Mouse (Mus musculus): ENCODE results near the gene Cyp11a1.

Cyp11a1 gene

DNA sequence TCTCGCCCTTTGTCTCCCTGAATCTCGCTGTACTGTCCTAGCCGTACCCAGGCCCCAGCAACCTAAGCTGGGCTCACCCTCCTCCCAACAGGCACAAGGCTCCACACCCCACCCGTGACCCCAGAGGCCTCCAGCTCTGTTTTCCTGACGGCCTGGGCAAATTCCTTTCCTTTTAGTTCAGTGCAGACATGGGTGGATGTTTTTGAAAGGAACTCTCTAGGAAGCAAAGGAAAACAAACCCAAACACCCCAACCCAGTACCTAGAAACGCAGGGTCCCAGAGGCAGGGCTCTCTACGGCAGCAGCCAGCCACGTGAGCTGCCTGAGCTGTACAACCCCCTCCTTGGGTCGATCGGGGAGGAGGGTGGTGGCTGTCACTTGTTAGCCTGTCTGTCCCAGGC is 36.2 kb downstream of the Cyp11a1 start:
- no peak for DNase-seq (ENCODE audit: extremely low spot score, low spot score)

DNA sequence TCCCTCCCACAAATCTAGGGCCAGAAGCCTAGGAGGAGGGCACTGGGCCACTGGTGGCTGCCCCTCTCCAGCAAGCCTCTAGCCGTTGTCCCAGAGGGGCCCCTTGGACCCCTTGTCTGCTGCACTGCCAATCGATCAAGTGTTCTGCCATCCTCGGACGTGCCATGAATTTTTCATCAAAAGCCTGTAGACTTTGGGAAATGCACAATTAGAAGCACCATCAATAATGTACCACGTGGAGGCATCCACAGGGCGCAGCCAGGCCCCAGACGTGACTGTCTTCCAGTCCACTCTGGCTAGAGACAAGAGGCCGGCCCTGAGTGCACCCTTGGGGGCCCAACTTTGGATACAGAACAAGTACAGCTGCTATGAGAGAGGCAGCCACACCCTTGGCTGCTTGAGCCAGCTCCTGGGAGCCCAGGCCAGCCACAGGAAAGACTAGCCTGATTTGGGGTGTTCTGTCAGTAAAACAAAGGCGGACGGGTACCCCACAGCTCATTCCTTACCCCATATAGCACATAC is 37.3 kb downstream of the Cyp11a1 start:
- DNase-seq (ENCODE audit: extremely low spot score, low spot score), result no peak

DNA sequence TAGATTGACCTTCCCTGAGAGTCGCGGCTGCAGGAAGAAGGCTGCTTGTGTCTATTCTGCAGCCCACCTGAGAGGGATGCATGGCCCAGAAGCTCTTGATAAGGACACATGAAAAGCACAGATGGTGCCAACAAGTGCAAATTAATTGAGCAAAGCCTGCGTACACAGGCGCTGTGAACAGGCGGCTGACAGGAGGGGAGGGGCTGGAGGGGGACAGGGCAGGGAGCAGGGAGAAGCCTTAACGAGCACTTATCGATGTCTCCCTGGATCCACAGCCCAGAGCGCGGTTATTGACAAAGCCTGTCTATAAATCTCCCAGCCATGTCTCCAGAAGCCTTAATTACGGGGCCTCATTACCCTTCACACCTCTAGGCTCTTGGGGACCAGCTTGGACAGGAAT is 38.6 kb downstream of the Cyp11a1 start:
- peak; percentile 39 for DNase-seq (ENCODE audit: extremely low spot score, low spot score)

GRCm38 (mm10) chr9:58045646-58046045 is 39.4 kb downstream of the Cyp11a1 start:
- DNase-seq (ENCODE audit: extremely low spot score, low spot score), result no peak

GRCm38 (mm10) chr9:58047061-58047460 is 40.9 kb downstream of the Cyp11a1 start:
- DNase-seq (ENCODE audit: extremely low spot score, low spot score), result no peak

GRCm38 (mm10) chr9:58048621-58049020 is 42.4 kb downstream of the Cyp11a1 start:
- no peak for DNase-seq (ENCODE audit: extremely low spot score, low spot score)

DNA sequence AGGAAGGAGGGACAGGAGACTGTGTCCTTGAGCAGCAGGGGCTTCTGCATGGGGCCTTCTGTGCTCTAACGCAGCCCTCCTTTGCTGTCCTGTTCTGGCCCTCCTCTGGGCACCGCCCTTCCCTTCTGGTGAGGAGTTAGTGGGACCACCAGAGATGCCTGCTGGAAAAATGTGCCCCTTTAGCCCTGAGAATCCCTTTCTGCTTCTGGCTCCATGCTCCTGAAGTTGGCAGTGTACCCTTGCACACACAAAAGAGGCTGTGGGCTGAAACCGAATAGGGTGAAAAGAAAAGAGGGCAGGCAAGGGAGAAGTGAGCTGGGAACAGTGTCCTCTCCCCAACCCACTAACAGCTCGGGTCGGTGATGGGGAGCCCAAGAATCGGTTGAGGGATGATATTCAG is 43.0 kb downstream of the Cyp11a1 start:
- no peak for DNase-seq (ENCODE audit: extremely low spot score, low spot score)

- DNase-seq (ENCODE audit: extremely low spot score, low spot score), result no peak
Observed at GRCm38 (mm10) chr9:58049861-58050260, 43.6 kb downstream of the Cyp11a1 start.

DNA sequence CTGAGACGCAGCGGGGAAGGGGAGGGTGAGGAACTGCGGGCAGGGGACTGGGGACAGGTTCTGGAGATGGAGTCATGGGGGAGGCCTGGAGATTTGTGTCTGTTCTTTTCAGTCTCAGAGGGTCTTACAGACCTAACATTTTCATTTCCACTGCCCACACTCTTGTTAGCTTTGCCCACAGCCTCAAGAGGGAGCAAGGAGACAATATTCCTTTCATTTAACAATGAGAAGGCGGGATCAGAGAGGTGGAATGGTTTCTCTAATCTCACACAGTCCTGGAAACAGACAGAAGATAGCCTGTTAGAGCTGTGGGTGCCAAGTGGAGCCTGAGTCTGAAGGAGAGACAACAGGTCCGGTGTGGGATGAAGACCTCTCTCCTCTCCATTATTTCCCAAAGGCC is 45.7 kb downstream of the Cyp11a1 start:
- DNase-seq (ENCODE audit: extremely low spot score, low spot score), result no peak

DNA sequence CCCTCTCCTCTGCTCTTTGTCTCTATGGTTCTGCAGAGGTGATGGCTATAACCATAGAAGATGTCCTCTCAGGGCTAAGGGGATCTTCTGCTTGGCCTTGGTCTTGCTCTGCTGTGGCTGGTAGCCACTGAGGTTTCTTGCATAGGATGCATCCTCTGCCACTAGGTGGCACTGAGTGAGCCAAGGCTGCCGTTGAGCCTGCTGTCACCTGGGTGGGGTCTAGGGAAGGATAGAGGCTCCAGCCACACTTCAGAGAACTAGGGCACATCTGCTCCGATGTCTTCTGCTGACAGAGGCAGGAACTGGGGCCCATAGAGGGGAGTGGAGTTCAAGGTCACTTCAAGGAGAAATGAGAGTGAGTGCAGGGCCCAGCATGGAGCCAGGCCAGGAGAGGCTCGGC is 46.9 kb downstream of the Cyp11a1 start:
- DNase-seq (ENCODE audit: extremely low spot score, low spot score), result peak; percentile 62

- DNase-seq (ENCODE audit: extremely low spot score, low spot score), result no peak
Observed at GRCm38 (mm10) chr9:58053544-58053943, 47.3 kb downstream of the Cyp11a1 start.

- no peak for DNase-seq (ENCODE audit: extremely low spot score, low spot score)
Observed at GRCm38 (mm10) chr9:58054032-58054431, 47.8 kb downstream of the Cyp11a1 start.

GRCm38 (mm10) chr9:58055666-58056065 is 49.5 kb downstream of the Cyp11a1 start:
- no peak for DNase-seq (ENCODE audit: extremely low spot score, low spot score)

GRCm38 (mm10) chr9:58059920-58060319 is 53.7 kb downstream of the Cyp11a1 start:
- no peak for DNase-seq (ENCODE audit: extremely low spot score, low spot score)

DNA sequence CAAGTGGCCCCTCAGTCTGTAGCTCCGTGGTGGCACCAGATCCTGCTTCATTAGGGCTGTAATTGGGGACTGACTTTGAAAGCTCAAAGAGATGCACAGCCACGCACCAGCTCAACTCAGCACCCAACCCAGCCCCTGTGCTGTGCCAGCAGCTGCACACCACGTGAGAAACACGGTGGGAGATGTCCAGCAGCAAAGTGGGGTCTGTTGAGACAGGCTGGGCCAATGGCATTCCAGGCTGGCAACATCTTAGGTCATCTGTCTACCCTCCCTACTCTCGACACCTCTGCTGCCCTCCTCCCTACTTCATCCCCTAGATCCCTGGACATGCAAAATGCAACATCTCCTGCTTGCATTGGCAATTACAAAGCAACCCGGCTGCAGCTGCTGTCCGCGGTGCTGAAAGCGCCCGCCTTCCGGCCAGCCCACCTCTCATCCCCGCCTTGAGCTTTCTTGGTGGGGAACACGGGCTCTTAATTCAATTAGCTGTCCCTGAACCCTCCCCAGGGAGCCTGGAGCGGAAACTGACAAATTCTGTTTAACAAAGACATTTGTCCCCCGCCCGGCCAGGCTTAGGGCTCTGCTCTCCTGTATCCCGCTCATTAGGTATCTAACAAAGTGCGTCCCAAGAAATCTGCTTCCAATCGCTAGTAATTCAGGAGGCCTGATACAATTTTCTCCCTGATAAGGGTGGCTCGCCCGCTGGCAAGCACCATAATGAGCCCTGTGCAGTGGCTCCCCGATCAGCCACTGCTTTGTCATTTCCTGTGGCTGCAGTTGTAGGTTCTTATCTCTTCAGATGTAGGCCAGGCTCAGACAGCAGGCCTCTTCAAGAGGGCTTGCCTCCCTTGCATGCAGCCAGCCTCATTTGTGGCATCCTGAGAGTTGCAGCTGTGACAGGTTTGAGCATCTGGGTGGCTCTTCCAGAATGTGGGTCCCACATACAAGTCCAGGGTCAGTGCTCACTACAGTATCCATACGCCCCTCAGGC is 54.8 kb downstream of the Cyp11a1 start:
- peak; percentile 88 for DNase-seq (ENCODE audit: extremely low spot score, low spot score)

- DNase-seq (ENCODE audit: extremely low spot score, low spot score), result no peak
Observed at GRCm38 (mm10) chr9:58063531-58063930, 57.3 kb downstream of the Cyp11a1 start, which contains the start of gene Stra6. Stra6 (plus strand) TSS chr9:58063788.

GRCm38 (mm10) chr9:58065532-58065931 is 59.3 kb downstream of the Cyp11a1 start:
- no peak for DNase-seq (ENCODE audit: extremely low spot score, low spot score)

DNA sequence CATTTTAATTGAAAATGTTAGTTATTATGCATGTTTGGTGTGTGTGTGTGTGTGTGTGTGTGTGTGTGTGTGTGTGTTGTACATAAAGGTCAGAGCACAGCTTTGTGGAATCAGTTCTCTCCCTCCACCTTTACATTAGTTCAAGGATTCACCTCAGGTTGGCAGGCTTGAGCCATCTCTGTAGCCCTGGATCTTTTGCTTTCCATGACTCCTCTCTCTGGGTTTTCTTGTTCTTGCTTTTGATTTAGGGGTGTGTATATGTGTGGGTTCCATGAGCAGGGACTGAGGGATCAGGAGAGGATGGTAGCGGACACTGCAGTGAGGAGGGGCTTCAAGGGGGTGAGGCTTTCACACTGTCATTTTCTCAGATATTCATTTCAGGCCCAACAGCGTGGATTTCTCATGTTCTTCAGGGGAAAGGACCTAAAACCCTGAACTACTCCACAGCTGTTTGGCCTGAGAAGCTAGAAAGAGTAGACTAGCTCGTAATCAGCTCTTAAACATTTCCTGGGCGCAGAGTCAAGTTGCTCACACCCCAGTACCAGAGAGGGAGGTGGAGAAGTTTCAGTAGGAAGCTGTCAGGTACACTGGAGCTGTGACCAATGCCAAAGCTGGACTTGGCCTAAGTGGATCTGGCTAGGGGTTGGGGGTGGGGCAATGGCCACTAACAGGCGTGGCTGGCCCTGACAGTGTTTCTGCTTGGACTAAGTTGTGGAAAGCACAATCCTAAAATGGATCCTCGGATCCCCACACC is 59.9 kb downstream of the Cyp11a1 start:
- DNase-seq (ENCODE audit: extremely low spot score, low spot score), result no peak

DNA sequence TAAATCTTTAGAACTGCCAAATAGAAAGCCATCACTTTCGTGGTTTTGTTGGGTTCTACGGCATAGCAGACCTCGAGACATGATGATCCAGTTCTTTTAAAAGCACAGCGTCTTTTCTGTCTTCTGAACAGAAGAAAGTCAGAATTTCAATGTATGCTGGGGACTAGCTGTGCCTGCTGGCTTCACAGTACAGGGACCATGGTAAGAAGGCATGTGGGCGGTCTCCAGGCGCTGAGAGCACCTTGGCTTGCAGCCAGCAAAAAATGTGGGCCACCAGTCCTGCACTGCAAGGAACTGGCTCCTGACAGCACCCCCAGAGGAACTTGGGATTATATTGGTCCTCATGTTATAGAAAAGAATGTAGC is 60.5 kb downstream of the Cyp11a1 start:
- DNase-seq (ENCODE audit: extremely low spot score, low spot score), result no peak

DNA sequence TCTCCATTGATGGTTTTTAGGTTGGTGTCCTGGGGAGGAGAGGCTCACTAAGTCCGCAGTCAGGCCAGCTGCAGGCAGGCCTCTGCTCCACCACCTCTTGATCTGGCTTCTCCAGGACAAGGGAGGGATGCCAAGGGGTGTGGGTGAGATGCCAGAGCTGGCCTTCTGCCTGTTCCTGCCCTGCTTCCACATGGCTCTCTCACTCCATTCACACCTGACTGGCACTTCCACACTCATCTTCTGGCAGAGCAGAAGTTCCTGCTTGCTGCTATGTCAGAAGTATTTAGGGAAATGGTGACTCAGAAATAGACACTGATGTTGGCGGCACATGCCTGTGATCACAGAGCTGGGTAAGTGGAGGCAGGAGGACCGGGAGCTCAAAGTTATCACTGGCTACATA is 61.3 kb downstream of the Cyp11a1 start:
- DNase-seq (ENCODE audit: extremely low spot score, low spot score), result no peak

DNA sequence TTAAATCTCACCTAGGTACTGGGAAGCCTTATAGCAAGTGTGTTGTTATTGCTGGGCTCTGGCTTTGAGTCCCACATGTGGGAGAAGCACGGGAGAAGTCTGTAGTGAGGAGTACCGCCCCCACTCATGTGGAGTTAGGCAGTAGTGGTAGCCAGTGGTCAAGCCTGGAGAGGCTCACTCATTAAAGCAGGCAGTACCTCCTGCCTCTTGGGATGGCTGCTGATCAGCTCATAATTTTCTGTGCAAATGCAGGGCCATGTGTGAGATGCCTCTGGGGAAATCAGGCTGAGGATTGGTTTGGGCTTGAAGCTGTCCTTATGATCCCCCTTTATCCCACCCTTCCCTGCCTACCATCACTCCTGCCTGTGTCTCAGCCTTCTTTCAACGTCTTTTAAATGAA is 68.3 kb downstream of the Cyp11a1 start:
- DNase-seq (ENCODE audit: extremely low spot score, low spot score), result no peak

All from neural tube, embryonic 10.5 days (tissue).